Comparison of ENCODE assay signal across 8 mouse cellular contexts in genomic region chr4:141142285-141142811, GRCm38 (mm10). TPM values are rescaled to one million over a fixed set of nuclear protein-coding genes. Genes with fewer than 3 reads are reported as not detected.
DNase-seq lines count a peak whose midpoint lies in the region; ATAC-seq and TF ChIP-seq lines count a peak whose summit lies in the region.

No protein-coding gene starts in this region.

- H3K27ac ChIP-seq in embryonic facial prominence, embryonic 15.5 days (replicated peaks), result peak overlapping the region; percentile 58; the same call in 1 of the 2 replicates
- H3K27ac ChIP-seq in small intestine, adult 2 months (ENCODE audit: insufficient read depth, low read depth, low read length), result no peak overlapping the region; the same call in 1 of the 2 replicates

- WGBS in embryonic facial prominence, embryonic 15.5 days, result 14% methylated on average over 9 of the region's 9 CpGs
- WGBS in small intestine, adult 2 months, result 6% methylated on average over 9 of the region's 9 CpGs

- peak overlapping the region; percentile 43 for H3K4me2 ChIP-seq in embryonic facial prominence, embryonic 15.5 days (replicated peaks)

- no peak overlapping the region for H3K4me3 ChIP-seq in embryonic facial prominence, embryonic 15.5 days (replicated peaks)
- peak overlapping the region; percentile 42 for H3K4me3 ChIP-seq in small intestine, adult 2 months (ENCODE audit: low read depth, low read length)

- TF ChIP-seq CTCF in small intestine, adult 2 months (IDR thresholded peaks at IDR 0.05; ENCODE audit: extremely low read depth, insufficient read length, insufficient replicate concordance, low read depth, low read length), result no peak

- H3K27me3 ChIP-seq in embryonic facial prominence, embryonic 15.5 days, result no peaks in the 10 kb centered on the region
- H3K27me3 ChIP-seq in small intestine, adult 2 months (ENCODE audit: control insufficient read depth, insufficient read depth, low read length), result no peaks in the 10 kb centered on the region

- H3K36me3 ChIP-seq in embryonic facial prominence, embryonic 15.5 days, result no peaks in the 10 kb centered on the region
- no peaks in the 10 kb centered on the region for H3K36me3 ChIP-seq in small intestine, adult 2 months (ENCODE audit: control insufficient read depth, insufficient read depth, low read length)

- DNase-seq in cerebellum, adult 11 months, result peak; percentile 69
- peak; percentile 83 for DNase-seq in adrenal gland, postnatal 14 days
- peak; percentile 67 for DNase-seq in heart, postnatal 25 days (ENCODE audit: low spot score)
- DNase-seq in layer of hippocampus, postnatal 14 days (ENCODE audit: low spot score in 2 of 2), result peak; percentile 78 to 81
- DNase-seq in lung, postnatal 25 days (ENCODE audit: low spot score), result peak; percentile 86

- H3K9me3 ChIP-seq in embryonic facial prominence, embryonic 15.5 days (replicated peaks), result no peaks in the 10 kb centered on the region

- intact Hi-C loops in heart, postnatal 25 days (cut with DNase I), result loop anchor here (2.0 to 5.0 kb wide), 2 partner anchors 60 to 124 kb away; no protein-coding TSS in a partner anchor

- ATAC-seq in cerebellum, adult (ENCODE audit: insufficient number of reproducible peaks, low FRiP score, low TSS enrichment), result no peak
- no peak for ATAC-seq in embryonic facial prominence, embryonic 15.5 days (ENCODE audit: insufficient number of reproducible peaks, low FRiP score, low TSS enrichment, low read depth)

- no peak overlapping the region for H3K9ac ChIP-seq in embryonic facial prominence, embryonic 15.5 days

- TF ChIP-seq POLR2A in small intestine, adult 2 months (IDR thresholded peaks at IDR 0.05; ENCODE audit: low read depth, low read length), result no peak

- H3K4me1 ChIP-seq in embryonic facial prominence, embryonic 15.5 days, result peaks cover 30% of the 10 kb centered on the region
- H3K4me1 ChIP-seq in small intestine, adult 2 months (ENCODE audit: control insufficient read depth, insufficient read depth, insufficient read length, low read length), result peaks cover 9% of the 10 kb centered on the region; the same call in 1 of the 2 replicates

RNA-seq across cellular contexts. Expression of gene Szrd1, which starts 2.8 kb away (rescaled TPM):
- total RNA-seq in adrenal gland, postnatal 14 days (2021), result 105 and 107 TPM in 2 replicates
- 43.9 and 45.1 TPM in 2 replicates for polyA plus RNA-seq in embryonic facial prominence, embryonic 15.5 days (2015; fragmentation: Nextera tagmentation; extraction: Ambion mirVana)
- 10 to 100 TPM; 85.1 to 96.1 TPM for total RNA-seq in heart, postnatal 25 days (2021)
- total RNA-seq in layer of hippocampus, postnatal 14 days (2021), result 10 to 100 TPM; 49.8 to 63.7 TPM
- polyA plus RNA-seq in small intestine, adult 2 months (2012; rRNA removed), result 27.0 and 52.5 TPM in 2 replicates

RNA-seq across cellular contexts. Expression of gene Fbxo42, which starts 5.4 kb away (rescaled TPM):
- total RNA-seq in adrenal gland, postnatal 14 days (2021), result 21.7 and 23.5 TPM in 2 replicates
- 23.7 and 25.8 TPM in 2 replicates for polyA plus RNA-seq in embryonic facial prominence, embryonic 15.5 days (2015; fragmentation: Nextera tagmentation; extraction: Ambion mirVana)
- 10 to 100 TPM in 1 of 2 experiments, 1 to 10 TPM in 1; 10.0 to 10.1 TPM for total RNA-seq in heart, postnatal 25 days (2021)
- total RNA-seq in layer of hippocampus, postnatal 14 days (2021), result 10 to 100 TPM; 22.6 to 24.9 TPM
- polyA plus RNA-seq in small intestine, adult 2 months (2012; rRNA removed), result 6.6 and 13.1 TPM in 2 replicates

RNA-seq across cellular contexts. Expression of gene Spata21, which starts 54.2 kb away (rescaled TPM):
- total RNA-seq in adrenal gland, postnatal 14 days (2021), result not detected in 2 replicates
- 0.20 and 0.28 TPM in 2 replicates for polyA plus RNA-seq in embryonic facial prominence, embryonic 15.5 days (2015; fragmentation: Nextera tagmentation; extraction: Ambion mirVana)
- total RNA-seq in heart, postnatal 25 days (2021), result not detected
- under 1 TPM; 0.24 to 0.37 TPM for total RNA-seq in layer of hippocampus, postnatal 14 days (2021)
- not detected in 2 replicates for polyA plus RNA-seq in small intestine, adult 2 months (2012; rRNA removed)
